Comparison of ENCODE assay signal across 23 mouse cellular contexts in the genomic region with DNA sequence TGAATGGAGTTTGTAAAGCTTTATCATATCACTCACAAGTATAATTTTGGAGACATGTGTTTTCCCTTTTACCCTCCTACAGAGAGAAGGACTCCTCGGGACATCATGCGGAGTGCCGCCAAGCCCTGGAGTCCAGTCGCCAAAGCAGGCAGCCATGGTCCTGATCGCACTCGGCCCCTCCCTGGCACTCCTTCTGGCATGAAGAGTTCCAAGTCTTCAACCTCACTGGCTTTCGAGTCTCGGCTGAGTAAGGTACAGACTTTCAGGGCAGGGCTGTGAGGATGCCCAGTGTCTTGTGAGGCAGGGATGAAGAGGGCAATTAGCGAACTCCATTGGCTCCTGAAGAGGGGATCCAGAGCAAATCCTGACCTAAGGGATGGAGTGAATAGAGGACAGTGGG.
DNase-seq lines count a peak whose midpoint lies in the region; ATAC-seq and TF ChIP-seq lines count a peak whose summit lies in the region.
"Had no signal": no experiment of that assay in that cellular context is flagged by ENCODE, and none has a peak within 500 bp of the region (broad histone marks: within the 10 kb centered on the region; RNA-seq: fewer than 3 reads in every experiment).

No protein-coding gene starts in this region.

- no peaks in the 10 kb centered on the region for H3K27me3 ChIP-seq in cerebellum, adult 2 months (ENCODE audit: control insufficient read depth, insufficient read depth, low read length)
- H3K27me3 ChIP-seq: embryonic facial prominence, embryonic 13.5 days; forebrain, embryonic 13.5 days; hindbrain, embryonic 13.5 days; intestine, embryonic 15.5 days had no signal

- WGBS in cerebellum, adult 2 months: 19% methylated on average over 9 of the region's 9 CpGs

- no peak overlapping the region for H3K4me3 ChIP-seq in cerebellum, adult 2 months (replicated peaks; ENCODE audit: insufficient read depth, low read depth, low read length)
- H3K4me3 ChIP-seq: embryonic facial prominence, embryonic 10.5 days; embryonic facial prominence, embryonic 13.5 days; forebrain, embryonic 10.5 days; forebrain, embryonic 13.5 days; hindbrain, embryonic 10.5 days; hindbrain, embryonic 13.5 days; intestine, embryonic 15.5 days had no signal

- TF ChIP-seq CTCF in cerebellum, adult 2 months (IDR thresholded peaks at IDR 0.05; ENCODE audit: borderline replicate concordance, insufficient read depth, low read depth, low read length): no peak

- H3K27ac ChIP-seq in cerebellum, adult 2 months (ENCODE audit: insufficient read depth, low read length): peak overlapping the region; percentile 78
- H3K27ac ChIP-seq: embryonic facial prominence, embryonic 10.5 days; embryonic facial prominence, embryonic 13.5 days; forebrain, embryonic 10.5 days; forebrain, embryonic 13.5 days; hindbrain, embryonic 10.5 days; hindbrain, embryonic 13.5 days; intestine, embryonic 15.5 days had no signal

- peak in 1 of 2 experiments; percentile 63 for DNase-seq in cerebellum, adult 2 months
- peak; percentile 45 for DNase-seq in cerebellum, adult 8-10 months
- DNase-seq in cerebellum, adult 9-10 months: peak; percentile 64
- no peak for DNase-seq in ovary, postnatal 36 days (ENCODE audit: low spot score)
- DNase-seq in urinary bladder, postnatal 25 days (ENCODE audit: low spot score): no peak
- DNase-seq: adrenal gland, adult 2 months; adrenal gland, postnatal 14 days; embryo, embryonic 11 days; gastrocnemius, postnatal 10 days; gastrocnemius, postnatal 36 days; heart, postnatal 36 days; kidney, adult 11 months had no signal

- ATAC-seq in cerebellum, adult (ENCODE audit: insufficient number of reproducible peaks, low FRiP score, low TSS enrichment): no peak
- ATAC-seq: CD4-positive, CD25-positive, alpha-beta regulatory T cell, adult 4 months; forebrain, embryonic 13.5 days; forebrain, embryonic 16.5 days; hindbrain, embryonic 16.5 days; intestine, embryonic 15.5 days had no signal

- H3K4me1 ChIP-seq in cerebellum, adult 2 months (ENCODE audit: control insufficient read depth, insufficient read depth, low read length): peaks cover 58% of the 10 kb centered on the region
- H3K4me1 ChIP-seq: intestine, embryonic 15.5 days had no signal

- TF ChIP-seq POLR2A in cerebellum, adult 2 months (IDR thresholded peaks at IDR 0.05; ENCODE audit: borderline replicate concordance, insufficient read depth, low read length): no peak

Comparison
In these comparisons a context has a peak if more than half of its experiments do, and no peak if none do; other contexts are left out.
1. DNase-seq: peak in cerebellum, adult 8-10 months (single experiment) and cerebellum, adult 9-10 months (single experiment); none in ovary, postnatal 36 days (single experiment) and urinary bladder, postnatal 25 days (single experiment).